Mouse (Mus musculus) lung, adult 2 months (tissue): Measurements from ENCODE around the gene Methig1.

Experiments
- CTCF ChIP-seq: fragments of 200-500 bp; IDR thresholded peaks from 2 replicates; pipeline ENCODE4 v1.5.1; 2011; ENCODE audit warnings: mild to moderate bottlenecking, low read length, control low read depth; ENCODE audit not compliant: insufficient read depth
- POLR2A ChIP-seq: fragments of 200-500 bp; IDR thresholded peaks from 2 replicates; pipeline ENCODE4 v1.6.1; 2011; ENCODE audit warnings: low read depth, mild to moderate bottlenecking, control low read depth, low read length, borderline replicate concordance; ENCODE audit errors: extremely low read depth

DNA sequence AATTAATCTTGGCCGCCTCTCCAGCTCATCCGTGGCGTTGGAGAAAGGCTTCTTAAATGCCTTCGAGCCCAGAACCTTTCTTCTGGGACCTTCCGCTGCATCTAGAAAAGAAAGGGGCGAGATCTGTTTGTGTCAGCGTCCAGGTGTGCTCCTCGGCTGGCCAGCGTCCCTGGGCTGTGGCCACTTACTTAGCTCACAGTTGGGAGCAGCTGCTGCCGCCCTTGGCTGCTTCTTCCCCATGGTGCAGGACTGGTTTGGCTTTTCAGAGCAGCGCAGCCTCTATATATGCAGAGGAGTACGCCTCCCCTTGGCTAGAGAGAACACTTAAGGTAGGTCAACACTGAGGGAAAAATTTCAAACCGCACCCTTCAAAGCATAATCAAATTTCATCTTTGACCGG is 71.0 kb downstream of the Methig1 start:
- TF ChIP-seq POLR2A (peak; percentile 92; the same call in 1 of the 2 replicates), CTCF (no peak)
